Mouse (Mus musculus) stomach, embryonic 16.5 days (tissue): Measurements from ENCODE around the gene Iqub. TPM values are rescaled to one million over a fixed set of nuclear protein-coding genes. Genes with fewer than 3 reads are reported as not detected.

ENCODE experiments used
- ATAC-seq: fragments of 200-750 bp; cut with Nextera tagmentation; 2 replicates; pipeline ENCODE4 v1.8.0; 2017; ENCODE audit warnings: moderate number of reproducible peaks, moderate TSS enrichment; ENCODE audit not compliant: insufficient read depth, low FRiP score
- H3K27ac ChIP-seq: fragments of 300-500 bp; sonication (generic); 2 replicates; pipeline ENCODE4 v1.5.1; 2014; ENCODE audit warnings: low read length
- H3K27me3 ChIP-seq: fragments of 300-500 bp; sonication (generic); 2 replicates; pipeline ENCODE4 v1.6.1; 2014; ENCODE audit warnings: low read length, control low read depth, mixed read lengths; ENCODE audit not compliant: control insufficient read depth, insufficient read depth
- H3K36me3 ChIP-seq: fragments of 300-500 bp; sonication (generic); 2 replicates; pipeline ENCODE4 v1.6.1; 2014; ENCODE audit warnings: low read length; ENCODE audit not compliant: control insufficient read depth, insufficient read depth
- H3K4me1 ChIP-seq: fragments of 300-500 bp; sonication (generic); 2 replicates; pipeline ENCODE4 v1.6.1; 2014; ENCODE audit warnings: low read length, control low read depth, mixed read lengths; ENCODE audit not compliant: control insufficient read depth, insufficient read depth
- H3K4me2 ChIP-seq: fragments of 300-500 bp; sonication (generic); 2 replicates; pipeline ENCODE4 v1.6.1; 2014; ENCODE audit warnings: low read depth, low read length, mixed read lengths
- H3K4me3 ChIP-seq: fragments of 300-500 bp; sonication (generic); replicated peaks from 2 replicates; pipeline ENCODE4 v1.5.1; 2014; ENCODE audit warnings: mild to moderate bottlenecking, low read length
- H3K9ac ChIP-seq: fragments of 300-500 bp; sonication (generic); 2 replicates; pipeline ENCODE4 v1.6.1; 2014; ENCODE audit warnings: low read length
- H3K9me3 ChIP-seq: fragments of 300-500 bp; sonication (generic); replicated peaks from 2 replicates; pipeline ENCODE4 v1.6.1; 2016; ENCODE audit warnings: low read length, control low read depth; ENCODE audit not compliant: control insufficient read depth
- WGBS: fragments of 180-500 bp; shearing (Covaris S2); extraction: QIAGEN DNeasy Blood & Tissue Kit; methylation state at CpG from one replicate; pipeline ENCODE4 v1.1.7; 2014; 5-methylcytosine and 5-hydroxymethylcytosine counted together
- polyA plus RNA-seq: library from polyadenylated mRNA; unstranded; fragments of >200 nt; fragmentation: Nextera tagmentation; extraction: Ambion mirVana; gene quantifications from 2 replicates; pipeline ENCODE4 v1.2.1, GENCODE M21; 2015

Gene Iqub
- 0.06 TPM in 1 of 2 replicates, not detected in the other for polyA plus RNA-seq

DNA sequence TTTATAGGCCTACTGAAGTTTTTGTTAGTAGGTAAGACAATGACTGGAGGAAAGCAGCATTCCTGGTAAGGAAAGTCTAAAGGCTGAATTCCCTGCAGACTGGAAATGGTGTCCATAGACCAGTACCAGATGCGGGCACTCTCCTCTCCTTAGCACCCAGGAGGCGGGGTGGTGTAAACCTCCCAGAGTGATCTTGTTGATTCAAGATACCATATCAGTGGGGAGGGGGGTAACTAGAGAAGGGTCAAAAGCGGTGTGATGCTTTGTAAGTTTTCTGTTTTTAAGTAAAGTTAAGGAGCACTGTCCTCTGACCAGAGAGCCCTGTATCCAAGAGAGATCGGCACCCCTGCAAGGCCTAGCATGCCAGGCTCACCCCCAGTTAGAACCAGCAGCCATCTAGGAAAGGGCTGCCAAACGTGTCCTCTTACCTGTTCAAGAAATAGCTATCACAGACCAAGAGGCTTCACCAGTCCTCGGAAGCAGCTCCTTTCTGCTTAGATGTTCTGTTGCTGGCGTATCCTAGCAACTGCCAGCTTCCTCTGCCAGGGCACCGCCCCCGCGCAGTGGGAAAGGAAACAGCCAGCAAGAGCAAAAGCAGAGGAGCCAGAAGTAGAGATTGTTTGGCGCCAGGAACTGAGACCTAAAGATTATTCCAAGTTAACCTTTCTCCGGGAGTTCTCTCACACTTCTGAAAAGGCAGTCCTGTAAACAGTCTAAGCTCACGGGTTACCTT, at the start of gene Iqub:
Gene Iqub, minus strand, starts transcription at position 516 of the 733 bp plus-strand sequence.
- Histone ChIP-seq H3K27me3 (no peaks in the 10 kb centered on the region), H3K9ac (no peak within 1 kb of the TSS; the same call in 1 of the 2 replicates), H3K27ac (no peak within 1 kb of the TSS), H3K4me1 (peaks cover 6% of the 10 kb centered on the region), H3K4me3 (no peak within 1 kb of the TSS), H3K9me3 (no peaks in the 10 kb centered on the region), H3K36me3 (no peaks in the 10 kb centered on the region; the same call in 1 of the 2 replicates), H3K4me2 (peak within 1 kb of the TSS; percentile 19; the same call in 1 of the 2 replicates)
- 19% methylated on average over 13 of the region's 13 CpGs for WGBS
- ATAC-seq: peak; percentile 86

DNA sequence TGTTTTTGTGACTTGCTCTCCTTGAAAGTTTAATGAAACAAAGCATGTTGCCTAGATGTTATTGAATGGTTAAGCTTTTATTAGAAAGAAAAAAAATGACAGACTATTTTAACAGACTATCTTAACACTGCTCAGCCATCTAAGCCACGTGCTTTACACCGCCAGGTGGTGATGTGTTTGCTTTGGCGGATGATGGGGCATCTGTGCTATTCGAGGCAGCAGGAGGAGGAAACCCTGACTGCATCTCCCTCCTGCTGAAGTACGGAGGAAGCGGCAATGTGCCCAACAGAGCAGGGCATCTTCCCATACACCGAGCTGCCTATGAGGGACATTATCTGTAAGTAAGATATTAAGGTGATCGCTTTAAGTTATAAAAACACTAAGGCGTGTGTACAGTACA, 49.2 kb upstream of the Iqub start:
- H3K4me1 ChIP-seq: no peaks in the 10 kb centered on the region
- H3K9ac ChIP-seq: no peak overlapping the region
- H3K27ac ChIP-seq: no peak overlapping the region
- H3K36me3 ChIP-seq: no peaks in the 10 kb centered on the region
- ATAC-seq: no peak
- WGBS: 65% methylated on average over 9 of the region's 9 CpGs
- H3K9me3 ChIP-seq: no peaks in the 10 kb centered on the region
- no peak overlapping the region for H3K4me2 ChIP-seq
- H3K27me3 ChIP-seq: no peaks in the 10 kb centered on the region
- H3K4me3 ChIP-seq: no peak overlapping the region

DNA sequence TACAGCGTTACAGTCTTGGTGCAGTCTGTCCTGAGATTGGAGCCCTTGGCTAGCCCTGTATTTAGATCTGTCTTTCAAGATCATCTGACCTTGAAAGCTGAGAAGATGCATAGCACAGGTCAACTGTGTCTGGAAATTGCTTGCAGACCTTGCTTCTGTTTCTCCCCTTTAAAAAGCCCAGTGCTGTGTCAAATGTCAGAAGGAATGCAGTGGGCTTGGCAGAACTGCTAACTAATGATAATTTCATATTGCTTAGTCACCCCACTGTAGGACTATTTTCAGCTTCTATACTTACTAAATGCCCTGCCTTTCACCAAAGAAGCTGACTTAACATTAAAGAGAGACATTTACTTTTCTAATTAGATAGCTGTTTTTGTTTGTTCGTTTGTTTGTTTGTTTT, 40.6 kb upstream of the Iqub start:
- Histone ChIP-seq H3K9me3 (no peaks in the 10 kb centered on the region), H3K36me3 (no peaks in the 10 kb centered on the region), H3K9ac (no peak overlapping the region), H3K4me2 (no peak overlapping the region), H3K27ac (no peak overlapping the region), H3K27me3 (no peaks in the 10 kb centered on the region), H3K4me3 (no peak overlapping the region), H3K4me1 (0 out of 2 replicates have a peak, but pooled peaks cover 4% of the 10 kb centered on the region)
- ATAC-seq: no peak
- 68% methylated on average over 2 of the region's 2 CpGs for WGBS

DNA sequence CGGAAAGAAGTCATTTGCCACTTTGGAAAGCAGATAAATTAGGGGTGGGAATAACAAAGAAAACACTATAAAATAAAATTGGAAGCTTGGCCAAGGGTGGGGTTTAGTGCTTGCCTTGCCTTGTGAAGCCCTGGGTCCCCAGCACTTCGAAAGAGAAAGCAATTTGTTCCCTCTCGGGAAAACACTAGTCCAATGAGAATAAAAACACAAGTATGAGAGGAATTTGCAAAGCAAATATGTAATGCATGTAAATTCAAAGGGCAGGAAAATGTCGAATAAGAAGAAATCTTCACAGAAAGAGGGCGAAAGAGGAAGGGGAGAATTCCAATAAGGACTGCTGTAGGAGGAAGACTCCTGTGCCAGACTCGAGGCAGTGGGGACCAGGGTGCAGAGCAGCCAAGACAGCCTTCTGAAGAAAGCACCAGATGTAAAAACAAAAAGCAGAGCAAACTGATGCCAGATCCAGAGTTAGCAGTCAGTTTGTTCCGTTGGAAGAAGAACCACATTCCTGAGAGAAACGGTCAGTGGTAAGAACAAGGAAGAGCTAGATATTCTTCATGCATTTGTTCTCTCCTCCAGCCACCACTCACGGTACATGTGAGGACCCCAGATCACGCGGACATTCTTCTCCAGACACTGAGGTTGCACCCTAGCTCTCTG, 39.7 kb upstream of the Iqub start:
- no peaks in the 10 kb centered on the region for H3K9me3 ChIP-seq
- peak overlapping the region; percentile 23; the same call in 1 of the 2 replicates for H3K4me2 ChIP-seq
- 0 out of 2 replicates have a peak, but pooled peaks cover 4% of the 10 kb centered on the region for H3K4me1 ChIP-seq
- H3K9ac ChIP-seq: 0 out of 2 replicates have a peak overlapping the region, but pooled peaks have one; percentile 5
- no peaks in the 10 kb centered on the region for H3K27me3 ChIP-seq
- no peak for ATAC-seq
- H3K36me3 ChIP-seq: no peaks in the 10 kb centered on the region
- 50% methylated on average over 11 of the region's 11 CpGs for WGBS
- H3K27ac ChIP-seq: no peak overlapping the region
- H3K4me3 ChIP-seq: 0 out of 2 replicates have a peak overlapping the region, but pooled peaks have one; percentile 7

DNA sequence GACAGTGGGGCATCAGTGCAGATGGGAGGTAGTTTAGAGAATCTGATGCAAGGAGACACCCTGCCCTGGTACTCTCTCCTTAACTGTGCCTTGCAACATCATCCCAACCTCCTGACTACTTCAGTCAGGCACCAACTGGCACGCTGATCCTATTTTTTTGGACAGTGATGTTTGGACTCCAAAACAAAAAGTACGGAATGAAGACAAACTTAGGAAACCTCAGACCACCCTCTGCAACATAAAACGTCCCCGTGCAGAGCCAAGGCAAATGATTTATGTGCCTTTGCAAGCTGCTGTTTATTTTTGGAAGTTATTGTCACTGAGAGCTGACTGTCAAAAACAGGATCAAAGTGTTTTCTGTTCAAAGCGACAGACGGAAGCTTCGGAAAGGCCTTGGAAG, 37.2 kb upstream of the Iqub start:
- WGBS: 35% methylated on average over 7 of the region's 7 CpGs
- Histone ChIP-seq H3K27ac (no peak overlapping the region), H3K27me3 (no peaks in the 10 kb centered on the region), H3K9ac (no peak overlapping the region), H3K9me3 (0 out of 2 replicates have a peak, but pooled peaks cover 3% of the 10 kb centered on the region), H3K4me2 (no peak overlapping the region), H3K4me1 (0 out of 2 replicates have a peak, but pooled peaks cover 4% of the 10 kb centered on the region), H3K4me3 (no peak overlapping the region), H3K36me3 (no peaks in the 10 kb centered on the region)
- ATAC-seq: no peak

DNA sequence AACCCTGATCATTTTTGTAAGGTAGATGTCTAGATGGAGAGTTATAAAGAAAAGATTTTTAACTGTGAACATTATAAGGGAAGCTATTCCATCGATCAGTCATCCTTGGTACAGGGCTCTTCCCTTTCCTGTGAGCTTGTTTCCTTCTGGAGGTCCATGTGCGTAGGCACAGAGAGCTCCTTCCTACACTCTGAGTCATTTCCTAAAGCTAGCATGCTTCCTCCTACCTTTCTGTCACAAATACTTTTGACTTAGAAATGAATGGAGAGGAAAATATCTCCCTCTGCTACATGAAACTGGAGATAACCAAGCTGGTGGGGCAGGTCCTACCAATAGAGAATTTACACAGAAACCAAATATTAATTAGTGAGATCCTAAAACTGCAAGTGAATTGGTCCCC, 34.9 kb upstream of the Iqub start:
- 0 out of 2 replicates have a peak, but pooled peaks cover 3% of the 10 kb centered on the region for H3K4me1 ChIP-seq
- no peak overlapping the region for H3K4me3 ChIP-seq
- H3K4me2 ChIP-seq: no peak overlapping the region
- no peak overlapping the region for H3K27ac ChIP-seq
- H3K36me3 ChIP-seq: no peaks in the 10 kb centered on the region
- H3K9me3 ChIP-seq: 0 out of 2 replicates have a peak, but pooled peaks cover 3% of the 10 kb centered on the region
- H3K27me3 ChIP-seq: no peaks in the 10 kb centered on the region
- WGBS: 68% methylated on average over 2 of the region's 2 CpGs
- ATAC-seq: no peak
- H3K9ac ChIP-seq: no peak overlapping the region

DNA sequence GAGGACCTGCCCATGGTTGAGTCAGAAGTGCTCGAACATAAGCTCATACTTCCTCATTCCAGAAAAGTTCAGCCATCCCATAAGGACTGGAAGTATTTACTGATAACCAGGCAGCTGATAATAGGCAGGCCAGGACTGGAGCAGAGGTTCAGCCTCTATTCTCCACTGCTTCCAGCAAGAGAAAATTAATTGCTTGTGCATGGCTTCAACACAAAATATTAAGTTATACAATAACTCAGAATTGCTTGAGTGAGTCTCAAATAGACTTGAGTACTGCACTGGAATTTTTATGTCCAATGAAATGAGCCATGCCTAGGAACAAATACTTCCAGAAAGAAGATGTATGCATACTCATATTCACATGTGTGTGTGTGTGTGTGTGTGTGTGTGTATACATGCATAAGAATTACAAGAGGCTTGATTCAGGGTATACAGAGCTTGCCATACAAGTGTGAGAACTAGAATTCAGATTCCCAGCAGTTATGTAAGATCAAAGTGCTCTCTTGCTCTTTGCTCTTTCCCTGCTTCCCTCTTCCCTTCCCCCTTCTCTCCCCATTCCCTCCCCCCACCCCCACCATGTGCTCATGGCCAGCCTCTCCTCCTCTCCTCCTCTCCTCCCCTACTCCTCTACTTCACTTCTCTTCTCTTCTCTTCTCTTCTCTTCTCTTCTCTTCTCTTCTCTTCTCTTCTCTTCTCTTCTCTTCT, 32.0 kb upstream of the Iqub start:
- H3K4me1 ChIP-seq: no peaks in the 10 kb centered on the region
- H3K36me3 ChIP-seq: no peaks in the 10 kb centered on the region
- H3K4me3 ChIP-seq: no peak overlapping the region
- H3K27ac ChIP-seq: peak overlapping the region; percentile 23; the same call in 1 of the 2 replicates
- 30% methylated on average over 1 of the region's 1 CpGs for WGBS
- ATAC-seq: peak; percentile 92
- 0 out of 2 replicates have a peak, but pooled peaks cover 3% of the 10 kb centered on the region for H3K9me3 ChIP-seq
- H3K9ac ChIP-seq: no peak overlapping the region
- no peak overlapping the region for H3K4me2 ChIP-seq
- H3K27me3 ChIP-seq: no peaks in the 10 kb centered on the region

DNA sequence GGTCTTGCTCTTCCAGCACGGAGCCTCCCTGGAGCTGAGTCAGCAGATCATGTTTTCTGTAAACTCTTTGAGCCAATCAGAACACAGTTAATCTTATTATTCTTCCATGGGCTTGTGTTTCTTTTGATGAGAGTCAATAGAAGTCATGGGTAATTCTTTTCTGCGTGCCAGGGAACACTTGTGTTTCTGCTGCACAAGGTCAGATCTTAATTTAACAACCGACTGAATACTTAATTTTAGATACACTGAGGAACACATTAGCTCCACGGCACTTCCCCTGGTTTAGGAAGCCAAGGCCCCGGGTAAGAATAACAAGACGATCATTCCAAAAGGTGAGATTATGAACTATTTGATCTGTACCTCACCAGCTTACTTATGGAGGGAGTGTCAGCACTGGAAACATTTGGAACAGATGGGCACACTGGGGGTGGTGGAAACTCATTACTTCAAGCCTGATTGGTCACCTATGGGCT, 28.3 kb upstream of the Iqub start:
- WGBS: 62% methylated on average over 6 of the region's 6 CpGs
- Histone ChIP-seq H3K27me3 (no peaks in the 10 kb centered on the region), H3K9ac (no peak overlapping the region), H3K4me1 (no peaks in the 10 kb centered on the region), H3K9me3 (no peaks in the 10 kb centered on the region), H3K27ac (no peak overlapping the region), H3K36me3 (no peaks in the 10 kb centered on the region), H3K4me3 (no peak overlapping the region), H3K4me2 (no peak overlapping the region)
- ATAC-seq: no peak
